Mouse (Mus musculus) common myeloid progenitor, adult 5-6 weeks (primary cell): Measurements from ENCODE around the gene Olfr1347. TPM values are rescaled to one million over a fixed set of nuclear protein-coding genes. Genes with fewer than 3 reads are reported as not detected.
"Not testable (repeated sequence)": the region's sequence is repeated elsewhere in the genome, so short reads cannot be mapped to it uniquely, and the experiment has no call there.

Source experiments
- ATAC-seq: replicated peaks from 2 replicates; pipeline ENCODE4 v1.8.0; 2016; ENCODE audit warnings: low read depth, mild to moderate bottlenecking, moderate TSS enrichment, inconsistent platforms; ENCODE audit not compliant: poor library complexity, severe bottlenecking
- total RNA-seq: library from RNA; stranded (forward); fragments of 200-1000, 187-1606 nt; gene quantifications from 2 replicates; pipeline ENCODE4 v1.2.3, GENCODE M21; 2017

Gene Olfr1347
- not detected in 2 replicates for total RNA-seq

DNA sequence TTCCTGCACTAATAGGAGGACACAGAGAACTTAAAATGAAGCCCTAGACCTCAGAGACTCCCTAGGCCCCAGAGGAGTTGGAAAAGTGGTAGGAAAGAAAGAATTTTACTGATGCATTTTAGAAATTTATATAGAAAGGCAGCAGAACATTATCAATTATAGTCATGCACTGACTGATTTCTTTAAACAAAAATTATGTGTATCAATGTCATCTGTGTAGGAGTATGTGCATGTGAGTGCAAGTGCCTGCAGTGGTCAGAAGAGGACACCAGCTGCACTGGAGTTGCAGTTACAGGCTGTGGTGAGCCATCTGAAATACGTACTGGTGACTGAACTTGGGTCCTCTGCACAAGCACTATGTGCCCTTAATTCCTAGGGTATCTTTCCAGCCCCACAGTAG lies at the start of gene Olfr1347:
Gene Olfr1347 (minus strand): TSS at position 101 of the 400 bp plus-strand sequence.
- ATAC-seq, result no peak

- ATAC-seq, result no peak
Observed at GRCm38 (mm10) chr7:6526141-6526540, 26.6 kb upstream of the Olfr1347 start.

DNA sequence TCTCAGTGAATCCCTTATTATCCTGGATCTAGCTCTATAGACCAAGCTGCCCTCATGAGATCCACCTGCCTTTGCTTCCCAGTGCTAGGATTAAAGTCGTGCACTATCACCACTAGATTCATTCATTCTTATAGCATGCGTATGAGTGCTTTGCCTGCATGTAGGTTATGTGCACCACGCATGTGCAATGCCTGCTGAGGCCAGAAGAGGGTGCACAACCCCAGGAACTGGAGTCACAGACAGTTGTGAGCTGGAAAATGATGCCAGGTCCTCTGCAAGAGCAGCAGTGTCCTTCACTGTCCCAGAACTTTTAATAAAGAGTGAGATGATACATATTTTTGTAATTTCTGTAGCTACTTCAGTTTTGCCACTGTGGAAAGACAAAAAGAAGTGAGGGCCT lies 25.4 kb upstream of the Olfr1347 start:
- no peak for ATAC-seq

- ATAC-seq, result no peak
Observed at GRCm38 (mm10) chr7:6522850-6523249, 23.3 kb upstream of the Olfr1347 start, which contains the start of gene Olfr1349. Olfr1349 (minus strand) TSS chr7:6522950.

- ATAC-seq, result no peak
Observed at GRCm38 (mm10) chr7:6521666-6522065, 22.1 kb upstream of the Olfr1347 start.

- ATAC-seq, result no peak
Observed at GRCm38 (mm10) chr7:6508648-6509047, 9.1 kb upstream of the Olfr1347 start, which contains the start of gene Olfr1348. Olfr1348 (minus strand) TSS chr7:6508748.

GRCm38 (mm10) chr7:6486841-6487240 lies 12.7 kb downstream of the Olfr1347 start, which contains the start of gene Olfr5:
Olfr5 (minus strand) TSS chr7:6486941.
- no peak for ATAC-seq

GRCm38 (mm10) chr7:6477633-6478032 lies 21.9 kb downstream of the Olfr1347 start:
- ATAC-seq, result not testable (repeated sequence)

GRCm38 (mm10) chr7:6466951-6467350 lies 32.6 kb downstream of the Olfr1347 start, which contains the start of gene Olfr1346:
Olfr1346 (plus strand) TSS chr7:6467101.
- no peak for ATAC-seq

GRCm38 (mm10) chr7:6456399-6456798 lies 43.2 kb downstream of the Olfr1347 start:
- no peak for ATAC-seq

DNA sequence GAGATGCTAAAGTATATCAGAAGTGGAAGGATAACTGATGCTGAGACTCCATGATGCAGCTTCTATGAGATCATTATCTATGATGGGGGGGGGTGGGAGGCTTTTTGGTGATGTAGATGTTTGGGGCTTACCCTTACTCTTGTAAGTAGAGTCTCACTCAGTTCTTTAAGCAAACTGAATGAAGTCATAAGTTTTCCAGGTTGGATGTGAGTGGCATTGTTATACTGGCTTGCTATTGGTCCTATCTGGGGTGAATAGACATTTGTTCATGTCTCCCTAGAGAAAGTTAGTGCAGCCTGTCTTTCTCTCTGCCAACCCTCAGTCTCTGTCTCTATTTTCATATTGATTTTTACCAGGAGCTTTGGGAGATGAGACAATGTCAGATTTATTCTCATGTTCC lies 43.7 kb downstream of the Olfr1347 start, which contains the start of gene Olfr1336:
Gene Olfr1336 (plus strand): TSS at position 301 of the 400 bp plus-strand sequence.
- ATAC-seq, result no peak

DNA sequence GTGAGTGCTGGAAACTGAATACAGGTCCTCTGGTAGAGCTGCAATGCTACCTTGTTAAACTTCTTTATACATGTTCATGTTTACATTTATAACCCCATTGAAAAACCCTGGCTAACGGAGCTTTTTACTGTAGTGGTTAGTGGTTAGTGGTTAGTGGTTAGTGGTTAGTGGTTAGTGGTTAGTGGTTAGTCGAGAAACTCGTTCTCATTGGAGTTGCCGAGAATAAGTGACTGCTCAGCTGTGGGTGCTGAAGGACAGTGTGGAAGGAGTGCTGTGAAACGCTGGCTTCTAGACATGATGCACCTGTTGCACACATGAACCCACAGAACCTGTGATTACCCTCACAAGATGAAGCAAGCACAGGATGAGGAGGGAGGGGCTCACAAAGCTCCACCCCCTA lies 51.8 kb downstream of the Olfr1347 start:
- 0 out of 2 replicates have a peak, but pooled peaks have one; percentile 47 for ATAC-seq

DNA sequence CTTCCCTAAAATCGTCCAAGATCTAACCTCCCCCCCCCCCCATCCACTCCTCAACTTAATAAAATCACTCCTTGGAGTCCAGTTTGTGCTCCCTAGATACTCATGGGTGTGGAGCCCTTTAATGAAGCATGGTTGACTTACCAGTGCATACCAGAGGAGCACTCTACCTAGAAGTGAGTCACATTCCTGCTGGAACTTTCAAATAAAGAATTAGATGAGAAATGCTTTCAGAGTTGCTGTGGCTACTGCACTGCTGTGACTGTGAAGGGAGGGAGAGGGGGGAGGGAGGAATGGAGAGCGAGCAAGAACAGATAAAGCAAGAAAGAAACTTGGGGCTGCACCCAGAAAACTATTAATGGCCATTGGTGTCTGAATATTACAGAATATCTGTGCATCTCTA lies 58.4 kb downstream of the Olfr1347 start:
- no peak for ATAC-seq

- no peak for ATAC-seq
Observed at GRCm38 (mm10) chr7:6438388-6438787, 61.2 kb downstream of the Olfr1347 start, which contains the start of gene Olfr1344. Olfr1344 (plus strand) TSS chr7:6438688.

Other genes with a start within 250 kb of the Olfr1347 start
- not detected in 2 replicates for gene Epp13, start 247.0 kb downstream of the Olfr1347 start, total RNA-seq
- gene Zfp667, start 213.2 kb downstream of the Olfr1347 start, total RNA-seq, result 5.7 and 7.8 TPM in 2 replicates
- 3.1 and 3.7 TPM in 2 replicates for gene Zfp583, start 168.5 kb downstream of the Olfr1347 start, total RNA-seq
- 0.39 and 1.2 TPM in 2 replicates for gene Gm3854, start 156.0 kb downstream of the Olfr1347 start, total RNA-seq
- 7.7 and 8.2 TPM in 2 replicates for gene Zfp78, start 136.5 kb downstream of the Olfr1347 start, total RNA-seq
- 1.4 and 2.1 TPM in 2 replicates for gene Zfp28, start 116.5 kb downstream of the Olfr1347 start, total RNA-seq
- gene Smim17, start 101.0 kb downstream of the Olfr1347 start, total RNA-seq, result not detected in 2 replicates
- gene Gm20715, start 89.5 kb downstream of the Olfr1347 start, total RNA-seq, result not detected in 2 replicates
- not detected in 2 replicates for gene Olfr1344, start 61.1 kb downstream of the Olfr1347 start, total RNA-seq
- not detected in 2 replicates for gene Olfr1336, start 43.6 kb downstream of the Olfr1347 start, total RNA-seq
- not detected in 2 replicates for gene Olfr1346, start 32.7 kb downstream of the Olfr1347 start, total RNA-seq
- not detected in 2 replicates for gene Olfr5, start 12.8 kb downstream of the Olfr1347 start, total RNA-seq
- gene Olfr1348, start 9.0 kb upstream of the Olfr1347 start, total RNA-seq, result not detected in 2 replicates
- not detected in 2 replicates for gene Olfr1349, start 23.2 kb upstream of the Olfr1347 start, total RNA-seq
- not detected in 2 replicates for gene Olfr1350, start 65.1 kb upstream of the Olfr1347 start, total RNA-seq
- not detected in 2 replicates for gene Zim1, start 196.7 kb upstream of the Olfr1347 start, total RNA-seq
- gene Peg3, start 230.7 kb upstream of the Olfr1347 start, total RNA-seq, result not detected in 2 replicates
- gene Usp29, start 230.8 kb upstream of the Olfr1347 start, total RNA-seq, result not detected in 2 replicates